Mouse (Mus musculus): ENCODE measurements around the gene Iqck. TPM values are rescaled to one million over a fixed set of nuclear protein-coding genes. Genes with fewer than 3 reads are reported as not detected.

Gene Iqck
- total RNA-seq, 2 experiments from 2014 or later = 4.9 to 5.4 TPM

GRCm38 (mm10) chr7:118858640-118859039 is 3.1 kb downstream of the Iqck start:
- no peak for TF ChIP-seq CTCF (conservative IDR thresholded peaks at IDR 0.05)
- Histone ChIP-seq H3K4me3 (no peak overlapping the region), H3K27ac (no peak overlapping the region)
- no peak for DNase-seq (ENCODE audit: low spot score in 2 of 2)

DNA sequence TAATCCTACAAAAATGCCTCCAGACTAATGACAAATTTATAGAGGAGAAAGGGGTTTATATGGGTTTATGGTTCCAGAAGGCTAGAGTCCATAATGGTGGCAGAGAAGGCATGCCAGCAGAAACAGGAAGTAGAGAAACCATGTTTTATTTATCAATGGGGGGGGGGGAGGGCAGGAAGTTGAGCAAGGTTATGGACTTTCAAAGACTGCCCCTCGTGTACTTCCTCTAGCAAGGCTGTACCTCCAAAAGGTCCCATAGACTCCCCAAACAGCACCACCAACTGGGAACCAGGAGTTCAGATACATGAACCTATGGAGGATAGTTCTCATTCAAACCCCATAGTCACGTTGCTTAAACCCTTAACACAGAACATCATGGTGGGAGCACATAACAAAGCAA is 9.8 kb downstream of the Iqck start:
- no peak for DNase-seq (ENCODE audit: low spot score in 2 of 2)
- no peak overlapping the region for H3K4me3 ChIP-seq
- TF ChIP-seq CTCF (conservative IDR thresholded peaks at IDR 0.05) = no peak
- no peak overlapping the region for H3K27ac ChIP-seq

DNA sequence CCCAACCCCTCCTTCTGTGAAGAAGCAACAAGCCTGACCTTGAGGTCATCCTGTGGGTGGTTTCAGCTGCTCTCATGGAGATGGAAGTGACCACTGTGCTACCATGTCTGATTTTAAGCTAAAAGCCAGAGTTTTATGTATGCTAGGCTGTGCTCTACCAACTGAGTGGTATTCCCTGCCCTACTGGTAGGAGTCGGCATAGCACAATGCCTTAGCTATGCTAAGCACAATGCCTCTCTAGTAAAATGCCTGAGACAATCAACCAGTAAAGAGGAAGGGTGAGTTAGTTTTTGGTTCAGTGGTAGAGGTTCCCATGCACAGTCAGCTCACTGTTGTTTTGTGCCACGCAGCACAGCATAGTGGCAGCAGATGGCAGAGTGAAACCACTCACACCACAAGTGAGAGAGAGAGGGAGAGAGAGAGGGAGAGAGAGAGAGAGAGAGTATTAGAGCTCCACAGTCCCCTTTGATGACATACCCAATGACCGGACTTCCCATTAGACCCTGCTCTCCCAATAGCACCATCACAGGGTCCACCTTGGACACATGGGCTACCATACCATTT is 24.0 kb downstream of the Iqck start:
- Histone ChIP-seq H3K27ac (no peak overlapping the region), H3K4me3 (no peak overlapping the region)

DNA sequence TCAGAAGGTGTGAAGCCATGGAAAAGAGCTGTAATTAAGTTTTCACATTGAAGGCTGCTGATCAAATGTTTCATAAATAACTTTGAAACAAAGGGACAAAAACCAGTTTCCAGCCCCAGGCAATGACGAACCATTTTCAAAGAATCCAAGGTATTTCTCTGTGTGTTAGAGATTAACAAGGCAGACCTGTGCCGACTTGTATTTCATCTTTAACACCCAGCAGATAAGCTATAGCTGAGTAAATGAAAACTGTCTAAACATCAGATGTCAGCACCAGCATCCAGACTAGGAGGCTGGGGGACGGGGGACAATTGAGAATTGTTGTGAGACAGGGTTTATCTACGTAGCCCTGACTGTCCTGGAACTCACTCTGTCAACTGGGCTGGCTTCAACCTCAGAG is 28.4 kb downstream of the Iqck start:
- no peak for TF ChIP-seq CTCF (conservative IDR thresholded peaks at IDR 0.05)
- no peak overlapping the region for H3K27ac ChIP-seq
- H3K4me3 ChIP-seq = no peak overlapping the region
- no peak for DNase-seq (ENCODE audit: low spot score in 2 of 2)

More for the DNA sequence above, 24.0 kb downstream of the Iqck start:
- peak; percentile 59 for TF ChIP-seq CTCF (conservative IDR thresholded peaks at IDR 0.05)
- no peak for DNase-seq (ENCODE audit: low spot score in 2 of 2)

- peak overlapping the region; percentile 37; the same call in 1 of the 2 replicates for H3K27ac ChIP-seq
- no peak for TF ChIP-seq CTCF (conservative IDR thresholded peaks at IDR 0.05)
- DNase-seq (ENCODE audit: low spot score in 2 of 2) = no peak
- no peak overlapping the region for H3K4me3 ChIP-seq
These were observed 29.4 kb downstream of the Iqck start for GRCm38 (mm10) chr7:118884969-118885368.

DNA sequence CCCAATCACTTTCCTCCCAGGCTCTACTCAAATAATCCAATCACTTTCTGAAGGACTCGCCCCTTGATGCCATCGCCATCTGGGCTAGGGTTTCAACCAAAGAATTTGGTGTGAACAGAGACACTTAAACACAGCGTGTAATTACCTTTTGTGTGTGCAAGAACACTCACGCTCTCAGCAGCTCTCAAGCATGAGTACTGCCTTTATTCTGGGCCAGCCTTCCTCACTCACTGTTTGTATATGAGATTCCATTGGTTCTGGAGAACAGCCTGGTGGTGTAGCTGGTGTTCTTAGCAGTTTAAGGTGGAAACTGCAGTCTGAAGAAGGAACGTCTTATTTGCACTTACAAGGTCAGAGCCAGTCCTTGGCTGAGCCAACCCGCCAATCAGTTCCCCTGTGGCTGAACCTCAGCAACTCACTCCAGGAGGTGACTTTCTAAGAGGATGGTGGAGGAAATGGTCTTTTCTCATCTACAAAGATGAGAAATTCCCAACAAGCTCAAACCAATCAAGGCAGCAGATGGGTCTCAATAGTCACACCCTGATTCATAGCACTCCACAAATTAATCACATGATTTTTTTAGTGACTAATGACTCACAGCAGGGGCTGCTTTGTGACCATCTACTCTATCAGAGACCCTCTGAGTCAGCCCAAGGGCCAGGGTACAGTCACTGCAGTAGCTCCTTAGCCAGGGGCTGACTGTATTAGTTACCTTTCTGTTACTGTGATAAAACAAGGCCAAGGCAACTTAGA is 31.9 kb downstream of the Iqck start:
- H3K27ac ChIP-seq = no peak overlapping the region
- TF ChIP-seq CTCF (conservative IDR thresholded peaks at IDR 0.05) = no peak
- DNase-seq (ENCODE audit: low spot score in 2 of 2) = no peak
- no peak overlapping the region for H3K4me3 ChIP-seq

DNA sequence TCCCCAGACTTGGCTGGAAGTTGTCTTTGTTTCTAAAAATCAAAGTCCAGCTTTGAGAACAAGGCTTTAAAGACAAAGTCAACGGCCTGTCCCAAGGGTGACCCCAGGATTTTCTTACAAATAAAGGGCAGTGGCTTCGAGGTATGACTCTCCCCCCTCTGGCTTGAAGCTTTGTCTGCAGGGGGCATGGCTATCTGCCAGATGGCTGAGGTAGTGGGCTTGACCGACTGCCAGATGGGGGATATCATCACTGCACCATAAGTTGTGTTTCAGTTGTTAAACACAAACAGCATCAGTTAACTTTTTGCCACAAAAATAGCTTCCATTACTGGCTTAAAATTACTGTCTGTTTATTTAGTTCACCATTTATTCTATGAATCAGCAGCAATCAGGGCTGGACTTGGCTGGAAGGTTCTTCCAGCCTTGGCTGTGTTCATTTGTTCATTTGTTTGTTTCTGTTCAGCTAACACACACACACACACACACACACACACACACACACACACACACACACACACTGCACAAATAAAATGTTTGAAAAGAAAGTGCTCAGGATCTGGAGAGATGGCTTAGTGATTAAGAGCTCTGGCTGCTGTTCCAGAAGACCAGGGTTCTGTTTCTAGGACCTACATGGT is 33.6 kb downstream of the Iqck start:
- DNase-seq (ENCODE audit: low spot score in 2 of 2) = no peak
- TF ChIP-seq CTCF (conservative IDR thresholded peaks at IDR 0.05) = no peak
- H3K4me3 ChIP-seq = no peak overlapping the region
- H3K27ac ChIP-seq = peak overlapping the region; percentile 48

- H3K4me3 ChIP-seq = no peak overlapping the region
- H3K27ac ChIP-seq = peak overlapping the region; percentile 88
- TF ChIP-seq CTCF (conservative IDR thresholded peaks at IDR 0.05) = no peak
- DNase-seq (ENCODE audit: low spot score in 2 of 2) = no peak
These were observed 40.2 kb downstream of the Iqck start for GRCm38 (mm10) chr7:118895469-118896450.

DNA sequence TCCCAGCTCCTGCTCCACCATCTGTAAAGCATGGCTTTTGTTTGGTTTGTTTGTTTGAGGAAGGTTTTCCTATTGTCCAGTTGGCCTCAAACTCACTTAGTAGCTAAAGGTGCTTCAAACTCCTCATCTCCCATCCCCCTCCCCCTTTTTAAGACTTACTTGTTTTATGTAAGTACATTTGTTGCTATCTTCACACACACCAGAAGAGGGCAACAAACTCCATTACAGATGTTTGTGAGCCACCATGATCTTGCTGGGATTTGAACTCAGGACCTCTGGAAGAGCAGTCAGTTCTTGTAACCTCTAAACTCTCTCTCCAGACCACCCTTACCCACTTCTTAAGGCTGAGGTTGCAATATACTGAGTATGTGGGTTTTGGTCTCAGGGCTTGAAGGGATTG is 42.5 kb downstream of the Iqck start:
- peak; percentile 57 for TF ChIP-seq CTCF (conservative IDR thresholded peaks at IDR 0.05)
- no peak for DNase-seq (ENCODE audit: low spot score in 2 of 2)
- Histone ChIP-seq H3K27ac (peak overlapping the region; percentile 23; the same call in 1 of the 2 replicates), H3K4me3 (no peak overlapping the region)

GRCm38 (mm10) chr7:118900090-118900489 is 44.5 kb downstream of the Iqck start:
- no peak for DNase-seq (ENCODE audit: low spot score in 2 of 2)
- H3K4me3 ChIP-seq = no peak overlapping the region
- no peak overlapping the region for H3K27ac ChIP-seq
- no peak for TF ChIP-seq CTCF (conservative IDR thresholded peaks at IDR 0.05)

GRCm38 (mm10) chr7:118902944-118903343 is 47.4 kb downstream of the Iqck start:
- DNase-seq (ENCODE audit: low spot score in 2 of 2) = no peak
- Histone ChIP-seq H3K27ac (no peak overlapping the region), H3K4me3 (no peak overlapping the region)
- TF ChIP-seq CTCF (conservative IDR thresholded peaks at IDR 0.05) = no peak

DNA sequence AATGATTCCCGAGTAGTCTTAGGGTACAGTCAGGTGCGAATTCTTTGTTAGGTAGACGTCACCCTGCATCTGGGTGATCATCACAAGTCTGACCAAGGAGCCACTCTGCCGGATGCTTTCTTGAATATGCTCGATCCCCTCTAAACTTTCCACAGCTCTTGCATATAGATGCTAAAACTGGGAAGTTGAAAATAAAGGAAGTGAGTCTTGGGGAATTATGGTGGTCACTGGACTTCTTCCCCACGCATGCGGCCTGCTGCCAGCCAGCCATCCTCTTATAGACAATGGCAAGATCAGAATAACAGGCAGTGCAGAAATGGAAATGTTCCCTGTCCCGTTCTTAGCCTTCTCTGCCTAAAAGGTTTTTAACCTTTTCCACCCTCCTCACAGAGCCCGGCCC is 48.3 kb downstream of the Iqck start:
- TF ChIP-seq CTCF (conservative IDR thresholded peaks at IDR 0.05) = no peak
- Histone ChIP-seq H3K4me3 (no peak overlapping the region), H3K27ac (no peak overlapping the region)
- DNase-seq (ENCODE audit: low spot score in 2 of 2) = no peak

Measured in layer of hippocampus, adult 2 months (tissue).